Mouse (Mus musculus): ENCODE results near the gene Irak3.
"Not testable (repeated sequence)": the region's sequence is repeated elsewhere in the genome, so short reads cannot be mapped to it uniquely, and the experiment has no call there.

Irak3 gene

DNA sequence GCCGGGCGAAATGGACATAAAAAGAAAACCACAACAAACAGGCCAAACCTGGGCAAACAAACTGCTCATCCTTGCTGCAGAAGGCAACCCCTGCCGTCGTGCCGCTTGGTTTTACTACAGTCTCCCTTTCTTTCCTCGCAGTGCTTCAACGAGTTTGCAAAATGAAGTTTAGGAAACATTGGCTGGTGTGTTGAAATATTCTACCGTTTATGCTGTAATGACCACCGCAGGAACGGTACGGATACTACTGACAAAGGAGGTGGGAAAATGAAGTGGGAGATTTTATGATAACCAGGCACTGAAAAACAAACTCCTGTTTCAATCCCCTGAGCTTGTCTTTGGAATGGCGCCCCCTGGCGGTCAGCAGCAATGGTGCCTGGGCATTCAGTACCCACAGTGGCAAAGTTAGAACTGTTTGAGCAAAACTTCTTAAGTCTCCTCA, at the start of gene Irak3:
Gene Irak3, minus strand, starts transcription at position 170 of the 442 bp plus-strand sequence.
- DNase-seq (ENCODE audit: low spot score) = peak; percentile 92

DNA sequence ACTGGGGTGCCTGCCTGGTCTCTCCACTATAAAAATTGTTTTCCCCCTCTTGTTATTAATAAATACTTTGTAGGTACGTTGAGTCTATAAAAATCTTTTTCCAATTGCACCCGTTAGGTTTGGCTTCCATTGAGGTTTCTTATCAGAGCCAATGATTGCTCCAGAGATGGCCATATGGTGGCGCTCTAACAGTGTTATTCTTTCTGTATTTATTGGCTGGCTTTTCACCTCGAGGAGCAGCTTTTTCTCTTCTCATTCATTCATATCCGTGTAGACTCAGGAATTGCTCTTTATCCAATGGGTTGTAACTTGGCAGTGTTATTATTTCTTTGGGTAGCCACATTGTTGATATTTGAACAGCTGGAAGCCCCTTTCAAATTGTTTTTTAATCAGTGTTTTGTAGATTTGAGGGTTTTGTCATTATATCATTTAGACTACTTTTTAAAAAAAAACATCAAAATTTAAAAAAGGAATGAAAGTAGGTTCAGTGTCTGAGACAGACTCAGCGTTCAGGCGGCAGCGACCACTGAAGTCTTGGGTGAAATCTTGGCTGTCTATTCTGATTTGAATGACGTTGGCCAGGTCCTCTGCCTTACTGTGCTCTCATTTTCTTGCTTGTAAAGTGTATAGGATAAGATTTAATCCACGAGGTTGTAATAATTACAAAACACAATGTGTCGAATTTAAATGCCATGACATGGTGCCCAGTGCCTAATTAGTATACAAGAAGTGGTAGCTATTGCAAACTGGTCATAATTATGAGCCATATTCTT, 49.2 kb upstream of the Irak3 start:
- DNase-seq (ENCODE audit: low spot score) = no peak

DNA sequence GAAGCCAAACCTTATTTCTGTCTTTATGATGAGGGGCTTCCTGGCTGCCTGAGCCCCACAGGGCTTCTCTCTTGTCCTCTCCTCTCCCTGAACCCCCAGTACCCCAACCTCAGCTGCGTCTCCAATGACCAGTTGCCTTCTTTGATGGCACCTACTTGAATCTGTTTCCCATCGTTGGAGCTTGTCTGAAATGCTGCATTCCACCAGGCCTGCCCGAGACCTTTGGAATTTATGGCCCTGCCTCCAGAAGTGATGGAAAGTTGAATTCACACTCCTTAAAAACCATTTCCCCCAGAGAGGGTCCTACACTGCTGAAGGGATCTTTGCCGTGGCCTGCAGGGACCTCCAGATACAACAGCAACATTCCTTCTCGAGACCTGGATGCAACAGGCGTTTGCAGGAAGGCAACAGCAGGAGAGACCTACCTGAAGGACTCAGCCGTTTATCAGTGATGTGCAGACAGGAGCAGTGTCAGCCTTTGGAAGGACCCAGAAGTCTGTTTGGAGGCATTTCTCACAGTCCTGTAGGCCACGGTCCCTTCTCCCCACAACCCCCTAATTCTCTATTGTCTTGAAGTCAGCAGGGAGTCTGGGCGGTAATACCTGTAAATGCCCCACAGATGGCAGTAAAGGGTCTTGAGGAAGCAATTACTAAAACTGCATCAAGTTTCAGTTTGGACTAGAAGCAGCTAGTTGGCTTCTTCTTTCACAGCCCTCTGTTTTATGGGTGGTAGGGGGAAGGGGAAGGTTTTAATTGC, 45.2 kb upstream of the Irak3 start:
- peak; percentile 13 for DNase-seq (ENCODE audit: low spot score)

DNA sequence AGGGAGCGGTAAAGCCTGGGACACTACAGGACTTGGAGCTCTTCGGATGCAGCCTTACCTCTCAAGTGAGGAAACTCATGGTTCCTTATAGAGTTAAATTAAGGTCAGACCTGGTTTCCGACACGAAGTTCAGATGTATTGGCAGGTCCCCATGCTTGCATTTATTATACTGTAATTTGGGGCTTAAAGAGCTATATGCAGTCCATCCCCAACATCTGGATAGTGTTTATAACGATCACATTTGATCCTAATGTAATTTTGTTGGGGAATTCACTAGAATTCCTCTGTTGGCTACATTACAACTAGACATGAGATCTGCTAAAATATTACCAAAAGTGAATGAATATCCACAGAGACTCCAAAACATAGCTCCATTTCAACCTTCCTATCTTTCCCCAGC, 43.8 kb upstream of the Irak3 start:
- no peak for DNase-seq (ENCODE audit: low spot score)

DNA sequence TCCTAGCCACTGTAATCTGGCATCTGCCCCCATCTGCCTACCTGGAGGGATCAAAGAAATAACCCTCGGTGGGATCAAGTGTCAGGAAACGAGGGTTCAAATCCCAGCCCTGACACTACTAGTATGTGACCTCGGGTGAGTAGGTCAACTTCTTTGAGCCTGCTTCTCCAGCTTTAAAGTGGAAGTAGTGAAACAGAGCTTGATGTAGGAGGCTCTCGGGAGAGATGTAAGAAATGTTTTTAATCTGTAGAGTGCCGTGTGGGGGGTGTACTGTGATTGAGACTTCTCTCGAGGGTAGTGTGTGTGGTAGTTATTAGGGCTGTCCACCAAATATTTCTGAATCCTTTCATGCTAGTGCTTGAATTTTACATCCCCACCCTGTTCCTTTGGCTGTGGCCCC, 40.5 kb upstream of the Irak3 start:
- no peak for DNase-seq (ENCODE audit: low spot score)

DNA sequence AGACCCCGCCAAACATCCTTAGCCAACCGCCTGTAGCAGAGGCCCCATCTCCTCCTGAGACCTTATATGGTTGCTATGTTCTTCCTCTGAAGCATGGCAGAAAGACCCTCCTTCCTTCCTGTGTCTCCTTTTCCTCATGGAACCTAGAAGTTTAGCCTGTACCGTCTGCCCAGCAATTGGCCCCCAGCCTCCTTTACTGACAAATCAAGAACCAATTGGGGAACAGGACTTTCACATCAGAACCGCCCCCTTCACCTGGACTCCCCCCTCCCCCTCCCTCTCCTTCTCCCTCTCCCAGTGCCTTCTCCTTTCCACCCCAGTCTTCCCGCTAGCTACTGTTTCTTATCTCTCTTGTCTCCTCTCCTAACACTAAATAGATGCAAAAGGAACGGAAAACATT, 37.5 kb upstream of the Irak3 start:
- no peak for DNase-seq (ENCODE audit: low spot score)

DNA sequence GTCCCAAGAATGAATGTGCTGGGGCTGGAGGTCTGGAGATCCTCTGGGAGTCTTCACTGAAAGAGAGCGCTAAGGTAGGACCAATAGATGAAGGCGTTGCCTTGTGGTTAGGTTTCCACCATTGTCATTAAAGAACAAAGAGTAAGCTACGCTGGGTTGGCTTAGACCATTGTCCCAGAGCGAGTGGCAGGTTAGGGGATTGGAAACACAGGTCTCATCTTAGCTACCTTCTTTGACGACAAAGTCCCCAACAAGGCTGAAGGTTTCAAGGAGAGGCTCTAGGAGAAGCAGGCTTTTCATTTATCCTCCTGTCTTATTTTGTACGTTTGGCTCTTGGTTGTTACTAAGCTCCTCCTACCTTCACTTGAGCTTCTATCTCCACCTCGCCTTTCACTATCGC, 36.3 kb upstream of the Irak3 start:
- no peak for DNase-seq (ENCODE audit: low spot score)

DNA sequence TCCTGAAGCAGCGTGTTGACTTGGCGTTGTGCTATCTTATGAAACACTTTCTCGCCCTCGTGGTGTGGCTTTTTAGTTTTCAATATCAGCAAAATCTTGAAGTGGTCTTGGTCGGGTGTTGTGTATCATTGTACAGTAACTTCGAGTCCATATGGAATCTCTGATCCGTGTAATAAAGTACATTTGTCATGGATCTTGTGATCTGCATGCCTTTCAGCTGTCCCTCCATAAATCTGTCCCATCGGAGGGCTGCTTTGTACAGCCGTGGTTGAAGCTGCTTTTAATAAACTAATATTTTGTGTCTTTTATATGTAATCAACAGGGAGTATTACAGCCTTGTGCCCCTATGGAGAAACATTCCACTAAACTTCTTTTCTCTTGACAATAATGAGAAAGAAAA, 34.9 kb upstream of the Irak3 start:
- DNase-seq (ENCODE audit: low spot score) = no peak

DNA sequence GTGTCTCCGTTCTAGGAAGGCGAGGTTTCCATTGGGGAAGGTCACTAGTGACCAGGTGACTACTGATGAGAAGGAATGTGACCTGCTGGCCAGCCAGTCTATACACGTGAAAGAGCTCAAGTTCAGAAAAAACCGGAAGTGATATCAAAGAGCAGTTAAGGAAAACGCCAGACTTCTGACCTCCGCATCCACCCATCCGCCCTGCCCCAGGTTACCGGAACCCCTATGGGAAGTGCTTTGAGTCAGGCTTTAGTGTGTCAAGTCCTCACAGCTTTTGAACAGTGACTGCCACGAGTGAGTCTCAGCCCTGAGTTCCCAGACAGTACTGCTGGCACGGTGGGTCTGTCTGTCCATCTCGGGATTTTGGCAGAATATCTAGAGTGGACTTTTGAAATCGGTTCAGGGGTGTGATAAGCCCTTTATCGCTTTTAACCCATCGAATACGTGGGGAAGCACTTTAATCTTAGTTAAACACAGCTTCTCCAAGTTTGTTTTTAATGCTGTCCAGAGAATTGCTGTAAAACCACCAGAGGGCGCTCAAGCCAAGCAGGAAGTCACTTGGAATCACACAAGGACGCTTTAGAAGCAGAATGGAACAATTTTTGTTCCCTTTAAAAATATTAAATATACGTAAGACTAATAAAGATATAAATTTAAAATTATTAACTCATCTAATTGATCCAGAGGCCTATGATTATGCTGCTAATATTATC, 31.9 kb upstream of the Irak3 start:
- peak; percentile 63 for DNase-seq (ENCODE audit: low spot score)

DNA sequence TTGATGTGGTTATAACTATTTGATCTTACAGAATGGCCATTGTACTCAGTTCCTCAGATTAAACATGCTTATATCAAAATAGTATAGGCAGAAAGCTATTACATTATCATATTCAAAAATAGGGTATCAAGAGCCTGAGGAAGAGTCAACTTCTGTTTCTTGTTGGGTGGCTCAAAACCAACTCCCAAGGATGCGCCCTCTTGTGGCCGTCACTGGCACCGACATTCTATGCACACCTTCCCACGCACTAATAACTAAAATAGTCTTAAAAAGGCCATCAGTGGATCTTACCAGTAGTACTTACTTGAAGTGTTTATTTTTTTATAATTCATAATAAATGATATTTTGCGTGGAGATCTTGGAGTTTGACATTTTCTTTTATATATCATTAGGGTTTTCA, 29.8 kb upstream of the Irak3 start:
- DNase-seq (ENCODE audit: low spot score) = peak; percentile 65

DNA sequence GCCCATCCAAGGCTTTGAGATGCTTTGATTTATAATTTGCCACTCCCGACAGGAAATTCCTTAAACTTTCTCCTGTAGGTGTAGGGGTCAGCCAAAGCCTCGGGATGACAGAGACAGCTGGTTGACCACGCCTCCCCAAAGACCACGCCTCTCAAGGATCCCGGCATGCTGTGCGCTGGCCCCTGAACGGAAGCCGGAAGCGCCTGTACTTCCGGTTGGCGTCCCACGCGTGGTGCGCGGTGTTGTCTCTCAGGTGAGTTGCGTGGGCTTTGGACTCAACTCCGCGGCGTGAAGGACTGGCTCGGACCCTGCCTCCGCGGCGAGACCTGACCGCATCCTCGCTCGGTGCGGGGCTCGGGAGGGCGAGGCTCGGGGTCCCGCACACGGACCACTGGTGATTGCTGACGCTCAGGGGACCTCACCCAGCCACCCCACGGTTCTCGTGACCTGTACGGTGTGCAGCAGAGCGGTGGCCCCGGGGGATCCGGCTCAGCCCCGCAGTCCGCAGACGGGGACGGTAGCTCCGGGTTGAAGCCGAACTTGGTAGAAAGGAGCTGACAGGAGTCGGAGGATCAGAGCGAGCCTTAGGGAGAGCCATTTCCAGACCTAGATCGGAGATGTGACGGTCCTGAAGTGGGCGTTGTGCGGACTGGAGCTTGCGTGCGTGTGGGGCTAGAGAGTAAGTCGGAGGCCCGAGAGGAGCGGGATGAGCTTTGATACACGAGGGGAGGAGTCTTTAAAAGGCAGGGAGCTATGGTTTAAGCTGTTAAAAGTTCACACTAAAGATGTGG, 25.1 kb upstream of the Irak3 start, which contains the start of gene Llph:
Gene Llph, plus strand, starts transcription at position 200 of the 791 bp plus-strand sequence.
- peak; percentile 85 for DNase-seq (ENCODE audit: low spot score)

DNA sequence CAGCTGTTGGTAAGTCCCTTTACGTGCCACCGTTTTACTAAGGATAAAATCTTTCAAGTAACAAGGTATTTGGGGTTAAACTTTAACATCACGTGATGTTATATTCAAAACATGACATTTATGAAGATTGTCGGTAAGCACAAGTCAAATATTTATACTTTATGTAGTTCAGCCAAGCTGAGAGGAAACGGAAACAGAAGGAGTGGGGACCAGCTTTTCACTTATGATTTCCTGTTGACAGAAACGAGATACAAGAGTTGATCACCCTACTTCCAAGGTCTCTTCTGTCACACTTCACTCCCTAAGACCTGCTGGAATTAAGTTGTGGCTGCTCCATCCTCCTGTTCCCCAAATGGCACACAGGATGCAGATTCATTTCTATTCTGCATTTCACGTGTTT, 18.8 kb upstream of the Irak3 start:
- DNase-seq (ENCODE audit: low spot score) = no peak

DNA sequence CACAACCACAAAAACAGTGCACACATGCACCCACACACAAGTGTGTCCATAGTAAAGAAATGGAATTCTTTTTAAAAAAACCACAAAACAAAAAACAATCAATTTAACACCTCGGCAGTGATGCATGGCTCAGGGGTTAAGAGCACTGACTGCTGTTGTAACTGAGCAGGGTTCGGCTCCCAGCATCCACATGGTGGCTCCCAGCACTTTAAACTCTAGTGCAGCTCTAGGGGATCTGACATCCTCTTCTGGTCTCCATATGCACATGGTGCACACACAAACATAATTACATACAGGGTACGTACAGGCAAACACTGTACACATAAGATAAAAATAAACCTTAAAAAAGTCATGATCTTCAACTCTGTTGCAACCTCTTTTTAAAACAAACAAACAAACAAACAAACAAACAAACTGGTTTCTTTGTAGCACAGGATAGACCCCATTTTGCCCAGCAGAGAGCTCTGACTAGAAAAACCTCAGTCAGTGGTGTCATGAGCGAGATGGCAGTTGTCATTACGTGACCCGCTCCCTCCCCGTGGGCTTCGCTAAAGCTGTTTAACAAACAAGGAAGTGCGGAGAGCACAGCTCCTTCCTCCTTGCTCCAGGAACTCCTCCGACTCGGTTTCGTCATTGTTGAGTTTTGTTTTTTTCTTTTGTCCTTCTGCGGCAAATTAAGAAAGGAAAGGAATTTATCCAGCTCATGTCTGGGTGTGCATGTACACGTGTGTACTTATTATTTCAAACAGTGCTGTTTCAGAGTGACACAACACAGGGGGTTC, 17.8 kb upstream of the Irak3 start:
- DNase-seq (ENCODE audit: low spot score) = no peak

DNA sequence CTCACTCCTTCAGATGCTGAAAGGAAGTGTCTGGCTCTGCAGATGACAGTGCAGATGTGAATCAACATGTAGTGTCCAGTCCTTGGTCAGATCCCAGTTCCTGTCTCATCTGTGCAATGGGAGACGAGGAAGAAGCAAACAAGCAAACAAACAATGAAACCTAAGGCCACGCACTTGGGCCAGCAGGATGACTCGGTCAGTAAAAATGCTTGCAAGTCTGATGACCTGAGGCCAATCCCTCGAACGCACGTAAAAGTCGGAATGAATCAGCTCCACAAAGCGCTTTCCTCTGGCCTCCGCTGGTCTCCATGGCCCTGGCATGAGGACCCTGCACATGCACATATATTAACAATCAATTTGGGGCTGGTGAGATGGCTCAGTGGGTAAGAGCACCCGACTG, 17.1 kb upstream of the Irak3 start:
- no peak for DNase-seq (ENCODE audit: low spot score)

DNA sequence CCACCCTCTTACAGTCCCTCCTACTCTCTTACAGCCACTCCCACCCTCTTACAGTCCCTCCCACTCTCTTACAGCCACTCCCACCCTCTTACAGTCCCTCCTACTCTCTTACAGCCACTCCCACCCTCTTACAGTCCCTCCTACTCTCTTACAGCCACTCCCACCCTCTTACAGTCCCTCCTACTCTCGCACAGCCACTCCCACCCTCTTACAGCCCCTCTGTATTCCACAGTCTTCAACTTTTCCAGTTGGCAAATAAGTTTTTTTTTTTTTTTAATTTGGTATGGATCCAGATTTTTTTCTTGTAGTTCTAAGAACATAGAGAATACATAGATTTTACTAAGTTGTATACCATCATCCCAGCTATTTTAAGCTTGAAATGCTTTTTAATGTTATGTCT, 15.2 kb upstream of the Irak3 start:
- not testable (repeated sequence) for DNase-seq (ENCODE audit: low spot score)

DNA sequence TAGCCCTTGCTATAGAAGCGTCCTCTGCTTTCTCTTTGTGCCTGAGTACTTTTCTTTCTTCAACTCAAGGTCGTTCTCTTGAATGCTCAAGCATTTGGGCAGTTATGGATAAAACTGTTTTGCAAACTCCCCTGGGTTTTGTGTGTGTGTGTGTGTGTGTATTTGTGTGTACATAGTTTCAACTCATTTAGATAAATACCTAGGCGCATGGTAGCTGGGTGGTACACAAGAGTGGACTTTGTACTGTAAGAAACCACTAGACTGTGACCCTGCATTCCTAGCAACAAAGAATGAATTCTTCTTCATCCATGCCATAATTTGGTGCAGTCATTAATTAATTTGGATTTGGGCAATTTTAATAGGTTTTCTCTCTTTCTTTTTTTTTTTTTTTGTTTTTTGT, 8.2 kb upstream of the Irak3 start:
- no peak for DNase-seq (ENCODE audit: low spot score)

DNA sequence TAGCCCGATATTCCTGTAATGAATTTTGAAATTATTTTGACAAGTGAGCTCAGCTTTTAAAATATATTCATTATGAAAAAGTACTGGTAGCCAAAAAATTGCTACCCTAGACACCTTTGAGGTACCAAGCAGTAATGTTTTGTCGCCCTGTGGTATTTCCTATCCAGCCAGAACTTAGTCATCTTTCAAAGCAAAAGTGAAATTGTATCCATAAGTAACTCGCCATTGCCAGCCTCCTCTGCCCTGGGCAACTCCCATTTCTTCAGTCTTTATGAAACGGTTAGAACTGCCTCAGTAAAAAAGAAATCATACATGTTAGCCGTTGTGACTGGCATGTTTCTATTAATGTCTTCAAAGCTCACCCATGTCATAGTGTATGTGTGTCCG, 7.6 kb upstream of the Irak3 start:
- DNase-seq (ENCODE audit: low spot score) = no peak

DNA sequence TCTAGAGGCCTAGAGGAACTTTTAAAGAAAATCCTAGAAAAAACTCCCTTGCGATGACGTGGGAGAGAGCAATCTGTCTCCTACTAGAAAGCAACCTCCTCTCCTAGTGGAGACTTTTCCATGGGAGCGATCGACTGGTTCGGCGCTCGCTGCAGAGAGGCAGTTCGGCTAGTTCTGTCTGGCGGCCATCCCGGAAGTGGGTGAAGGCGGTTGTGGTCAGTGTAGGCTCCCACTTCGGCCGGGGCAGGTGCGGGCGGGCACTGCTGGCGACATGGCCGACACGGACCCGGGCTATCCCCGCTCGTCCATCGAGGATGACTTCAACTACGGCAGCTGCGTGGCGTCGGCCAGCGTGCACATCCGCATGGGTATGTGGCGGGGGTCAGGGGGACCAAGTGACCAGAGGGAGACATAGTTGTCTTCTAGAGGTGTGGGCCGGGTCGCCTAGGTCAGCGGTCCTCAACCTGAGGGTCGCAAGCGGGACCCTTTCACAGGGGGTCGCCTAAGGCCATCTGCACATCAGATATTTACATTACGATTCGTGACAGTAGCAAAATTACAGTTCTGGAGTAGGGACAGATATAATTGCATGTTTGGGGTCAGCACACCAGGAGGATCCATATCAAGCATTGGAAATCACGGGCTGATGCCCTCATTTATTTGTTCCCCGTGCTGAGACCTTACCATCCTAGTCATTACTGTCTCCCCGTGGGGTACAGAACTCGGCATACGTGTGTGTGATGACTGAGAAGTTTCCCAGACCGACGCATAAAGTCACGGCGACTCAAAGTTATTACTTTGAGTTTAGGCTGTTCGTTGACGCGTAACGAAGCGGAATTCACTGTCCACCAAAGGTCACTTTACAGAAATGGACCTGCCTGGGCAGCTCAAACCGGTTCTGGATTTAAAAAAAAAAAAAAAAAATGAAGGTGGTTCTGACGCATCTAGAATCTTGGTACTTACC, 6.9 kb upstream of the Irak3 start:
- peak; percentile 83 for DNase-seq (ENCODE audit: low spot score)

DNA sequence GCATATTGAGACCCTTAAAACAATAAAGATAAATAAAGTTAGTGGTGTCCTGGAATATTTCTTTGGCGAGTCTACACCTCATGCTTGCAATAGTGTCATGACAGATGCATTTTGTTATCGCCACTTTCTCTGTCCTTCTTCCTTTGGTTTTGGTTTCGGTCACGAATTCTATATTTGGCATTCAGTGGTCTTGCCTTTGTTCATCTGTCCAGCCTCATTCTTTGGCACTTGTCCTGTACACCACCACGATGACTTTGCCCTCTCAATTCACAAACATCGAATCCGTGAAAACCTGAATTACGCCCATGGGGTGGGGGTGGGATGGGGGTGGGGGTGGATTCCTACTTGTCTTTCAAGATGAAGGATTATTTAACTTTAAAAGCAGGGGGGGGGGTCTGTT, 6.1 kb upstream of the Irak3 start:
- DNase-seq (ENCODE audit: low spot score) = no peak

DNA sequence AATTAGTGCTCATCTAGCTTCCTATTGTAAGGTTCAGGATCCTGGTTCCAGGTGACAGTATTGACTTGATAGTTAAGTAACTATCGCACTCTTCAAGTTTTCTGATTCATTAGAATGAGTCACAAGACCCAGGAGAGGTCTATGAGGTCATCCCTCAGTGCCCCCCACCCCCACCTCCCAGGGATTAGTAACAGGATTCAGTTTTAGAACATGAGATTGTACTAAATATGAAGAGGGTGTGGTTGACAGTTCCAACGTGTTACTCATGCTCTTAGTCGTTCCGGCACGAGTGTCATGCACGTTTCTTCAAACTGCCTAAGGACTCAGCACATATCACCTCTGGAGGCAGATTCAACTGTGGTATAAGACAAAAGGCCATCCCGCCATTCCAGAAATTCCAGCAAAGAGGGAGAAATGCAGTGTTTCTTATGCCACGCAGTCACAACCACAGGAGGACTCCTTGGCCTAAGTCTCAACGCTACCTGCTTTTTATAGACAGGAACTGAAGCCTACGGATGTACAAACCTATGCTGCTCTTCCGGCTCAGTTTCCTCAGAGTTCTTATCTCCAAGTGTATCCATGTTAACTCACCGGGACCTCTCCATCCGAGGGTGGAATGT, 2.8 kb upstream of the Irak3 start:
- no peak for DNase-seq (ENCODE audit: low spot score)

Data from urinary bladder, postnatal 25 days (tissue).